Comparison of ENCODE assay signal across 8 mouse cellular contexts in the genomic region with DNA sequence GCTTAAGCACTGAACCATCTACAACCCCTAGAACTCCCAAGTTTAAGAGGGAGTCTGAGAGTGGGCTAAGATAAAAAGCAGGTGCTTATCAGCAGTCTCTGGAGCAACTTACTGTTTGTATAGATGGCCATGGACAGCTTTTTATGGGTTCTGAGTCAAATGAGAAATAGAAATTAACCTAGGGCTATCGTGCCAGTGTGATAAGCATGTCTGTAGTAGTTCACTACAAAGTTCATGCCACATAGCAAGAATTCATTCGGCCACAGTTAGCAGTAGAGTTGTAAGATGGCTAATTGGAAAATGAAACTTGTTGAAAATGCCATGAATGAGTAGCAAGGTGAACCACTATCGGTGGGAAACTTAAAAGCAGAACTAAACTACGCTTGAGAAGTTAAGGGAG. TPM values are rescaled to one million over a fixed set of nuclear protein-coding genes. Genes with fewer than 3 reads are reported as not detected.
DNase-seq lines count a peak whose midpoint lies in the region; ATAC-seq and TF ChIP-seq lines count a peak whose summit lies in the region.

No protein-coding gene starts in this region.

- H3K36me3 ChIP-seq in forebrain, embryonic 14.5 days (ENCODE audit: control insufficient read depth, insufficient read depth, low read length), result peaks cover 62% of the 10 kb centered on the region
- peaks cover 53% of the 10 kb centered on the region for H3K36me3 ChIP-seq in liver, postnatal 0 days (replicated peaks; ENCODE audit: insufficient read depth, low read length)

- H3K4me2 ChIP-seq in forebrain, embryonic 14.5 days (ENCODE audit: low read length), result peak overlapping the region; percentile 99
- H3K4me2 ChIP-seq in liver, postnatal 0 days (ENCODE audit: low read depth, low read length), result peak overlapping the region; percentile 96

- H3K9me3 ChIP-seq in forebrain, embryonic 14.5 days (replicated peaks; ENCODE audit: control insufficient read depth, low read length), result no peaks in the 10 kb centered on the region
- H3K9me3 ChIP-seq in liver, postnatal 0 days (ENCODE audit: low read length), result no peaks in the 10 kb centered on the region

- no peak for ATAC-seq in forebrain, embryonic 14.5 days
- ATAC-seq in liver, postnatal 0 days, result no peak

- peaks cover 30% of the 10 kb centered on the region for H3K4me1 ChIP-seq in forebrain, embryonic 14.5 days (ENCODE audit: control insufficient read depth, insufficient read depth, low read length)
- peaks cover 53% of the 10 kb centered on the region for H3K4me1 ChIP-seq in liver, postnatal 0 days (ENCODE audit: insufficient read depth)

- 89% methylated on average over 4 of the region's 4 CpGs for whole genome bisulfite sequencing in forebrain, embryonic 14.5 days
- WGBS in liver, postnatal 0 days (ENCODE audit: insufficient replicate concordance), result 20% methylated on average over 4 of the region's 4 CpGs

- peak overlapping the region; percentile 74 for H3K9ac ChIP-seq in forebrain, embryonic 14.5 days (ENCODE audit: low read length)
- peak overlapping the region; percentile 90 for H3K9ac ChIP-seq in liver, postnatal 0 days (replicated peaks)

- TF ChIP-seq EP300 in liver, postnatal 0 days (IDR thresholded peaks at IDR 0.05; ENCODE audit: low read depth), result peak; percentile 80

- H3K27me3 ChIP-seq in forebrain, embryonic 14.5 days (replicated peaks; ENCODE audit: control insufficient read depth, insufficient read depth, low read length), result no peaks in the 10 kb centered on the region
- no peaks in the 10 kb centered on the region for H3K27me3 ChIP-seq in liver, postnatal 0 days (ENCODE audit: insufficient read depth, low read length)

- H3K27ac ChIP-seq in forebrain, embryonic 14.5 days (ENCODE audit: low read depth, low read length), result no peak overlapping the region
- H3K27ac ChIP-seq in liver, postnatal 0 days (ENCODE audit: low read depth), result peak overlapping the region; percentile 97

- DNase-seq in cerebellum, adult 9-11 months, result peak; percentile 14
- no peak for DNase-seq in cerebellum, postnatal 36 days
- DNase-seq in A20 (ENCODE audit: low read depth, low spot score), result peak; percentile 76
- DNase-seq in forebrain, embryonic 14.5 days (ENCODE audit: low spot score), result no peak
- no peak for DNase-seq in liver, postnatal 0 days
- DNase-seq in adrenal gland, postnatal 25 days, result no peak
- no peak for DNase-seq in right cerebral cortex, postnatal 36 days (ENCODE audit: low spot score in 2 of 2)
- DNase-seq in adrenal gland, postnatal 36 days, result no peak

- TF ChIP-seq CTCF in liver, postnatal 0 days (IDR thresholded peaks at IDR 0.05; ENCODE audit: low read depth), result no peak

- H3K4me3 ChIP-seq in forebrain, embryonic 14.5 days (ENCODE audit: low read depth, low read length), result peak overlapping the region; percentile 61
- H3K4me3 ChIP-seq in liver, postnatal 0 days (ENCODE audit: low read depth, low read length), result peak overlapping the region; percentile 74

RNA-seq across cellular contexts. Expression of gene Slc25a11, which starts 1.2 kb away (rescaled TPM):
- 165 and 190 TPM in 2 replicates for polyA plus RNA-seq in forebrain, embryonic 14.5 days (2014; fragmentation: Nextera tagmentation; extraction: Ambion mirVana)
- 140 and 143 TPM in 2 replicates for polyA plus RNA-seq in liver, postnatal 0 days (2015; fragmentation: Nextera tagmentation; extraction: Ambion mirVana)
- total RNA-seq in adrenal gland, postnatal 25 days (2021), result 122 and 146 TPM in 2 replicates
- 100 to 1,000 TPM; 127 to 165 TPM for total RNA-seq in adrenal gland, postnatal 36 days (2021)

RNA-seq across cellular contexts. Expression of gene Rnf167, which starts 1.5 kb away (rescaled TPM):
- polyA plus RNA-seq in forebrain, embryonic 14.5 days (2014; fragmentation: Nextera tagmentation; extraction: Ambion mirVana), result 105 and 118 TPM in 2 replicates
- 54.8 and 55.3 TPM in 2 replicates for polyA plus RNA-seq in liver, postnatal 0 days (2015; fragmentation: Nextera tagmentation; extraction: Ambion mirVana)
- 92.7 and 106 TPM in 2 replicates for total RNA-seq in adrenal gland, postnatal 25 days (2021)
- 10 to 100 TPM; 83.6 to 83.8 TPM for total RNA-seq in adrenal gland, postnatal 36 days (2021)

RNA-seq across cellular contexts. Expression of gene Pfn1, which starts 5.9 kb away (rescaled TPM):
- polyA plus RNA-seq in forebrain, embryonic 14.5 days (2014; fragmentation: Nextera tagmentation; extraction: Ambion mirVana), result 793 and 798 TPM in 2 replicates
- polyA plus RNA-seq in liver, postnatal 0 days (2015; fragmentation: Nextera tagmentation; extraction: Ambion mirVana), result 918 and 940 TPM in 2 replicates
- 922 and 959 TPM in 2 replicates for total RNA-seq in adrenal gland, postnatal 25 days (2021)
- 100 to 1,000 TPM; 853 to 925 TPM for total RNA-seq in adrenal gland, postnatal 36 days (2021)

RNA-seq across cellular contexts. Expression of gene Eno3, which starts 8.5 kb away (rescaled TPM):
- 5.7 and 5.9 TPM in 2 replicates for polyA plus RNA-seq in forebrain, embryonic 14.5 days (2014; fragmentation: Nextera tagmentation; extraction: Ambion mirVana)
- polyA plus RNA-seq in liver, postnatal 0 days (2015; fragmentation: Nextera tagmentation; extraction: Ambion mirVana), result 4.0 and 21.3 TPM in 2 replicates
- 17.9 and 28.3 TPM in 2 replicates for total RNA-seq in adrenal gland, postnatal 25 days (2021)
- total RNA-seq in adrenal gland, postnatal 36 days (2021), result 10 to 100 TPM; 21.2 to 35.5 TPM

RNA-seq across cellular contexts. Expression of gene Gp1ba, which starts 9.6 kb away (rescaled TPM):
- polyA plus RNA-seq in forebrain, embryonic 14.5 days (2014; fragmentation: Nextera tagmentation; extraction: Ambion mirVana), result 0.17 and 0.22 TPM in 2 replicates
- polyA plus RNA-seq in liver, postnatal 0 days (2015; fragmentation: Nextera tagmentation; extraction: Ambion mirVana), result 3.5 and 4.1 TPM in 2 replicates
- not detected in 2 replicates for total RNA-seq in adrenal gland, postnatal 25 days (2021)
- total RNA-seq in adrenal gland, postnatal 36 days (2021), result under 1 TPM in 1 of 2 experiments, not detected in 1; 0.13 TPM

Comparison
In these comparisons a context has a peak if more than half of its experiments do, and no peak if none do; other contexts are left out.
1. DNase-seq: peak in cerebellum, adult 9-11 months (single experiment) and A20 (single experiment); none in cerebellum, postnatal 36 days (0 of 2), forebrain, embryonic 14.5 days (single experiment), liver, postnatal 0 days (single experiment), adrenal gland, postnatal 25 days (single experiment), right cerebral cortex, postnatal 36 days (0 of 2) and adrenal gland, postnatal 36 days (0 of 2).